Mouse (Mus musculus) NIH3T3 (cell line): ENCODE data around the gene Ifngr2.

ENCODE experiments used
- DNase-seq: peaks from one replicate; pipeline ENCODE4 v3.0.0-alpha.2; 2012; ENCODE audit warnings: low read depth

The Ifngr2 gene

DNA sequence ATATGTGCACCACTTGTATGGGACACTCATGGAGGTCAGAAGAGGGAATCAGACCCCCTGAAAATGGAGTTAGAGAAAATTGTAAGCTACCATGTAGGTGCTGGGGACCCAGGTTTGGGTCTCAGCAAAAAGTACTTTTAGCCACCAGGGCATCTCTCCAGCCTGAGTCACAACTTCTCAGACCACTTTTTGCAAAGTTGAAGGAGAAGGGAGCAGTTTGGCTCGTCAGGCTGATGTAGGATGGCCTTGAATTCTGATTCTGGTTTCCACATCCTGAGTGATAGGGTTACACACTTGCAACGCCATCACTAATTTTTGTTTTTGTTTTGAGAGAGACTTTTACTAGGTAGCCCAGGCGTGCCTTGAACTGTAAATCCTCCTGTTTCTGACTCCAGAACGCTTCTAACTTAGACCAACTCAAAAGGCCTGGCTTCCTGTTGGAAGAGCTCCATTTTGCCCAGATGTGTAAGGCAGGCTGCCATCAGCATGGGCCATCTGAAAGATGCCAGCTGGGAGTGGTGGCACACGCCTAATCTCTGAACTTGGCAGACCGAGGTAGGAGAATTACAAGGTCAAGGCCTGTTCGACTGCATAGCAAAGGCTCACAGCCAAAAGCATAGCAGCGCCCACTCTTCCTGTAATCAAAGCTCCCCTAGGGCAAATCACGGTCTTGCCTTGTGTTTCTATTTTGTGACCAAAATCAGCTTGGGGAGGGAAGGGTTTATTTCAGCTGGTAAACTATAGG lies 62.8 kb downstream of the Ifngr2 start:
- DNase-seq: peak; percentile 63

DNA sequence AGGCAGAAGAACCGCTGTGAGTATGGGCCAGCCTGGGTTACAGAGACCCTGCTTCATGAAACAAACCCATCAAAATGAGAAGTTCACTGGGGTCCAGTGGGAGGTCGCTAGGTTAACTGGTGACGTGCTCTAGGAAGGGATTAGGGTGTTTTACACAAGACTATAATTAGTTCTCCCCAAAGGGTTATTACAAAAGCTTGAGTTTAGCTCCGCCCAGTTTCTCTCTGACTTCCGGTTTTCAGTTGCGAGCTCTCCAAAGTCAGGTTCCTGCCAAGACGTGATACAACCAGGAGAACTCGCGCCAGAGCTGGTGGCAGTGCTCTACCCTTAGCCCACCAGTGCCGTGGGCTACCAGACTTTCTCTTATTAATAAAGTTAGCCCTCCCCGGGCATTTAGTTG lies 64.4 kb downstream of the Ifngr2 start:
- DNase-seq: no peak

DNA sequence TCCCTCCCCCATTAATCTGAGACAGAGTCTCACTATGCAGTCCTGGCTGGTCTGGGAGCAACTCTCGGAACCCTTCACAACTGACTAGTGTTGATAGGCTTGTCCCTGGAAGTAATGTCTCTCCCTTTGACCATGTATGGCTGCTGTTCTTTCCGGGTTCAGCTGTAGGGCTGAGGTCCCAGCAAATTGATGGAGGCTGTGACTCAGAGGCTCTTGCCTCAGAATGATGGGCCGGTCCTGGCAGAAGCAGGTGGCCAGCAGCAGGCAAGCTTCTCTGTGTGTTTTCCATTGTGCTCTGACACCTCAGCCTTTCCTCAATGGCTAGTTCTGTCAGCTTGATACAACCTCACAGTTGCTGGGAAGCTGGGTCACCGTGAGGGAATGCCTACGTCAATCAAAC lies 65.7 kb downstream of the Ifngr2 start:
- peak; percentile 61 for DNase-seq

DNA sequence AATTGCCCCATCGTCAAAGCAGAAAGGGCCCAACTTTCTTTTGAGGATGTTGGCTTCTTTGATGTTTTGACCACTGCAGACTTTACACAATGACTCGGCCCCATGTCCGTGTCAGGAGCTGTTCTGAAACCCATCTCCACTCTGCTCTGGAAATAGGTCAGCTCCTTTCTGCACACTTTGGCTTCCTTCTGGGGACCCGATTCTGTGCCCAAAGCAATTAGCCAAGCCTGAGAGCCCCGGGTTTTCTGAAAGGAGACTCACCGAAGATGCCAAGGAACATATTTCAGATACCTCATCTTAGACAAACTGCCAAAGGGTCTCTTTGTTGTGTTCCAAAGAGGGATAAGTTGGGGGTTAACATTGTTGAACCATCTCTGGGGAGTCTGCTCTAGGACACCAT lies 67.7 kb downstream of the Ifngr2 start:
- no peak for DNase-seq
